Mouse (Mus musculus) liver, postnatal 0 days (tissue): ENCODE data around the gene Lamc1. TPM values are rescaled to one million over a fixed set of nuclear protein-coding genes. Genes with fewer than 3 reads are reported as not detected.

ENCODE experiments used
- ATAC-seq: fragments of 200-750 bp; cut with Nextera tagmentation; 2 replicates; pipeline ENCODE4 v1.8.0; 2017; ENCODE audit warnings: mild to moderate bottlenecking, moderate library complexity
- DNase-seq: peaks from one replicate; pipeline ENCODE4 v3.0.0-alpha.2; 2016
- H3K27ac ChIP-seq: fragments of 300-500 bp; sonication (generic); 2 replicates; pipeline ENCODE4 v1.5.1; 2014; ENCODE audit warnings: antibody characterized with exemption, moderate library complexity, mild to moderate bottlenecking, low read depth
- H3K27me3 ChIP-seq: fragments of 300-500 bp; sonication (generic); 2 replicates; pipeline ENCODE4 v1.6.1; 2014; ENCODE audit warnings: low read length, control low read depth, mixed read lengths; ENCODE audit not compliant: insufficient read depth
- H3K36me3 ChIP-seq: fragments of 300-500 bp; sonication (generic); replicated peaks from 2 replicates; pipeline ENCODE4 v1.6.1; 2014; ENCODE audit warnings: mild to moderate bottlenecking, control low read depth, low read length, moderate library complexity, mixed read lengths; ENCODE audit not compliant: insufficient read depth
- H3K4me1 ChIP-seq: fragments of 300-500 bp; sonication (generic); 2 replicates; pipeline ENCODE4 v1.6.1; 2014; ENCODE audit warnings: antibody characterized with exemption, mild to moderate bottlenecking, control low read depth; ENCODE audit not compliant: insufficient read depth
- H3K4me2 ChIP-seq: fragments of 300-500 bp; sonication (generic); 2 replicates; pipeline ENCODE4 v1.6.1; 2014; ENCODE audit warnings: low read depth, mild to moderate bottlenecking, low read length, moderate library complexity, mixed read lengths
- H3K4me3 ChIP-seq: fragments of 300-500 bp; sonication (generic); 2 replicates; pipeline ENCODE4 v1.5.1; 2014; ENCODE audit warnings: low read depth, low read length
- H3K9ac ChIP-seq: fragments of 300-500 bp; sonication (generic); replicated peaks from 2 replicates; pipeline ENCODE4 v1.6.1; 2014; ENCODE audit warnings: mild to moderate bottlenecking, moderate library complexity
- H3K9me3 ChIP-seq: fragments of 300-500 bp; sonication (generic); 2 replicates; pipeline ENCODE4 v1.6.1; 2016; ENCODE audit warnings: mild to moderate bottlenecking, control low read depth, low read length, mixed read lengths
- CTCF ChIP-seq: sonication (generic); IDR thresholded peaks from 2 replicates; pipeline ENCODE4 v1.5.1; 2016; ENCODE audit warnings: antibody characterized with exemption, low read depth
- EP300 ChIP-seq: IDR thresholded peaks from 2 replicates; pipeline ENCODE4 v1.6.1; 2016; ENCODE audit warnings: antibody characterized with exemption, low read depth, mild to moderate bottlenecking
- WGBS: fragments of 180-500 bp; shearing (Covaris S2); extraction: QIAGEN DNeasy Blood & Tissue Kit; methylation state at CpG from one replicate; pipeline ENCODE4 v1.1.7; 2014; ENCODE audit not compliant: insufficient replicate concordance; 5-methylcytosine and 5-hydroxymethylcytosine counted together
- polyA plus RNA-seq: library from polyadenylated mRNA; unstranded; fragments of >200 nt; fragmentation: Nextera tagmentation; extraction: Ambion mirVana; gene quantifications from 2 replicates; pipeline ENCODE4 v1.2.1, GENCODE M21; 2015

The Lamc1 gene
- polyA plus RNA-seq, 1 experiment from 2014 or later = 11.5 TPM

GRCm38 (mm10) chr1:153268306-153268705 is 64.3 kb downstream of the Lamc1 start:
- Histone ChIP-seq H3K9ac (no peak overlapping the region), H3K9me3 (no peaks in the 10 kb centered on the region), H3K4me3 (no peak overlapping the region), H3K36me3 (no peaks in the 10 kb centered on the region), H3K27me3 (no peaks in the 10 kb centered on the region), H3K4me2 (0 out of 2 replicates have a peak overlapping the region, but pooled peaks have one; percentile 10), H3K27ac (peak overlapping the region; percentile 85), H3K4me1 (peaks cover 30% of the 10 kb centered on the region)
- TF ChIP-seq EP300 (no peak), CTCF (no peak)
- DNase-seq (no peak), ATAC-seq (peak; percentile 38)
- WGBS = 60% methylated on average over 7 of the region's 7 CpGs

GRCm38 (mm10) chr1:153267730-153268129 is 64.9 kb downstream of the Lamc1 start:
- H3K27me3 ChIP-seq = no peaks in the 10 kb centered on the region
- H3K36me3 ChIP-seq = no peaks in the 10 kb centered on the region
- H3K9ac ChIP-seq = no peak overlapping the region
- peaks cover 30% of the 10 kb centered on the region for H3K4me1 ChIP-seq
- peak overlapping the region; percentile 85 for H3K27ac ChIP-seq
- DNase-seq = peak; percentile 35
- TF ChIP-seq CTCF = no peak
- peak; percentile 67 for TF ChIP-seq EP300
- ATAC-seq = peak; percentile 89
- peak overlapping the region; percentile 34 for H3K4me2 ChIP-seq
- H3K4me3 ChIP-seq = no peak overlapping the region
- 58% methylated on average over 7 of the region's 7 CpGs for WGBS
- H3K9me3 ChIP-seq = no peaks in the 10 kb centered on the region

- ATAC-seq = no peak
- peak overlapping the region; percentile 85 for H3K27ac ChIP-seq
- peak overlapping the region; percentile 34; the same call in 1 of the 2 replicates for H3K4me2 ChIP-seq
Measured at GRCm38 (mm10) chr1:153266891-153267290, 65.7 kb downstream of the Lamc1 start.

GRCm38 (mm10) chr1:153265579-153265978 is 67.0 kb downstream of the Lamc1 start:
- H3K4me3 ChIP-seq = no peak overlapping the region
- TF ChIP-seq CTCF (no peak), EP300 (no peak)
- 56% methylated on average over 7 of the region's 7 CpGs for WGBS
- H3K4me2 ChIP-seq = no peak overlapping the region
- DNase-seq (peak; percentile 27), ATAC-seq (peak; percentile 51)
- H3K4me1 ChIP-seq = peaks cover 30% of the 10 kb centered on the region
- H3K9ac ChIP-seq = no peak overlapping the region; the same call in 1 of the 2 replicates
- no peaks in the 10 kb centered on the region for H3K36me3 ChIP-seq
- no peaks in the 10 kb centered on the region for H3K27me3 ChIP-seq
- H3K27ac ChIP-seq = peak overlapping the region; percentile 68
- no peaks in the 10 kb centered on the region for H3K9me3 ChIP-seq

More at GRCm38 (mm10) chr1:153266891-153267290, 65.7 kb downstream of the Lamc1 start:
- H3K4me3 ChIP-seq = no peak overlapping the region
- no peaks in the 10 kb centered on the region for H3K36me3 ChIP-seq
- H3K9ac ChIP-seq = no peak overlapping the region
- 55% methylated on average over 5 of the region's 5 CpGs for WGBS
- no peaks in the 10 kb centered on the region for H3K27me3 ChIP-seq
- H3K4me1 ChIP-seq = peaks cover 30% of the 10 kb centered on the region
- DNase-seq = no peak
- TF ChIP-seq EP300 = no peak
- no peak for TF ChIP-seq CTCF
- H3K9me3 ChIP-seq = no peaks in the 10 kb centered on the region

GRCm38 (mm10) chr1:153265066-153265465 is 67.5 kb downstream of the Lamc1 start:
- Histone ChIP-seq H3K4me3 (no peak overlapping the region), H3K9ac (no peak overlapping the region; the same call in none of the 2 replicates), H3K4me1 (peaks cover 30% of the 10 kb centered on the region), H3K27me3 (no peaks in the 10 kb centered on the region), H3K36me3 (no peaks in the 10 kb centered on the region), H3K4me2 (no peak overlapping the region), H3K27ac (peak overlapping the region; percentile 68), H3K9me3 (no peaks in the 10 kb centered on the region)
- DNase-seq (no peak), ATAC-seq (no peak)
- no peak for TF ChIP-seq EP300
- TF ChIP-seq CTCF = no peak
- 56% methylated on average over 7 of the region's 7 CpGs for WGBS

GRCm38 (mm10) chr1:153259752-153260300 is 72.8 kb downstream of the Lamc1 start:
- H3K4me1 ChIP-seq = peaks cover 8% of the 10 kb centered on the region
- no peak for TF ChIP-seq EP300
- TF ChIP-seq CTCF = no peak
- no peak for DNase-seq

More at GRCm38 (mm10) chr1:153259752-153260300, 72.8 kb downstream of the Lamc1 start:
- H3K4me3 ChIP-seq = no peak overlapping the region
- ATAC-seq = no peak
- no peak overlapping the region for H3K9ac ChIP-seq
- H3K27ac ChIP-seq = no peak overlapping the region
- WGBS = 64% methylated on average over 5 of the region's 5 CpGs
- peaks cover 3% of the 10 kb centered on the region; the same call in 1 of the 2 replicates for H3K36me3 ChIP-seq
- no peaks in the 10 kb centered on the region for H3K9me3 ChIP-seq
- H3K4me2 ChIP-seq = no peak overlapping the region
- H3K27me3 ChIP-seq = no peaks in the 10 kb centered on the region
